Mouse (Mus musculus) ES-Bruce4 (cell line): ENCODE results near the gene Slc24a3. TPM values are rescaled to one million over a fixed set of nuclear protein-coding genes. Genes with fewer than 3 reads are reported as not detected.

ENCODE experiments used
- H3K27ac ChIP-seq: 2 replicates; pipeline ENCODE4 v1.5.1; 2012; ENCODE audit warnings: low read length, inconsistent platforms; ENCODE audit not compliant: insufficient read depth
- H3K27me3 ChIP-seq: 2 replicates; pipeline ENCODE4 v1.6.1; 2012; ENCODE audit warnings: mild to moderate bottlenecking, low read length, inconsistent platforms; ENCODE audit not compliant: control insufficient read depth, poor library complexity, insufficient read depth, severe bottlenecking
- H3K36me3 ChIP-seq: 2 replicates; pipeline ENCODE4 v1.6.1; 2012; ENCODE audit warnings: inconsistent platforms, mild to moderate bottlenecking, low read length, moderate library complexity; ENCODE audit not compliant: control insufficient read depth, poor library complexity, insufficient read depth, severe bottlenecking
- H3K4me1 ChIP-seq: one replicate; pipeline ENCODE4 v1.8.1; 2011; ENCODE audit warnings: low read length; ENCODE audit not compliant: control insufficient read depth, insufficient read depth
- H3K4me3 ChIP-seq: 2 replicates; pipeline ENCODE4 v1.5.1; 2011; ENCODE audit warnings: low read depth, mild to moderate bottlenecking, low read length
- H3K9ac ChIP-seq: 2 replicates; pipeline ENCODE4 v1.6.1; 2012; ENCODE audit warnings: low read depth, mild to moderate bottlenecking, inconsistent platforms; ENCODE audit not compliant: poor library complexity, severe bottlenecking
- H3K9me3 ChIP-seq: replicated peaks from 2 replicates; pipeline ENCODE4 v1.6.1; 2012; ENCODE audit warnings: mild to moderate bottlenecking, low read length, inconsistent platforms; ENCODE audit not compliant: control insufficient read depth, poor library complexity, insufficient read depth, severe bottlenecking
- CTCF ChIP-seq: IDR thresholded peaks from one replicate; pipeline ENCODE4 v1.8.1; 2011; ENCODE audit warnings: low read depth, low read length
- EP300 ChIP-seq: IDR thresholded peaks from 2 replicates; pipeline ENCODE4 v1.6.1; 2011; ENCODE audit warnings: low read depth, low read length; ENCODE audit not compliant: insufficient read depth
- POLR2A ChIP-seq: IDR thresholded peaks from one replicate; pipeline ENCODE4 v1.8.1; 2011; ENCODE audit warnings: low read length; ENCODE audit not compliant: insufficient read depth
- polyA plus RNA-seq: library from polyadenylated mRNA; stranded (reverse); fragments of >200 nt; gene quantifications from 2 replicates; pipeline ENCODE4 v1.2.4, GENCODE M21; 2011; ENCODE audit warnings: low read depth; ENCODE audit not compliant: missing spikeins, insufficient read depth, insufficient read length

The Slc24a3 gene
- polyA plus RNA-seq, 1 experiment, result 0.16 TPM

DNA sequence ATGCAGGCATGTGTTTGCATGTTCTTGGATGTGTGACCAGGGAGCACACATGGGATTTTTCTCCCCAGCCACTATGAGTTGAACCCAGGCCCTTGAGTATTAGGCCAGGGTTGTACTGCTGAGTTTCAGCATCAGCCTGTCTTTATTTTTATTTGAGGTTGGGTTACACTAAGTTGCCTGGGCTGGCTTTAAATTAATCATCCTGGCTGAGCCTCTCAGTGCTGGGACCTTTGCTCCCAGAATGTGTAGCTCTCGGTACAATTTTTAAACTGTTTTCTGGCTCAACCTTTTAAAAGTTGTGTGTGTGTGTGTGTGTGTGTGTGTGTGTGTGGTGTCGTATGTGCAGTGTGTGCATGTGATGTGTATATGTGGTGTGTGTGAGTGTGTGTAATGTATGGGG lies 512.6 kb downstream of the Slc24a3 start:
- H3K4me1 ChIP-seq, result no peaks in the 10 kb centered on the region
- H3K9me3 ChIP-seq, result no peaks in the 10 kb centered on the region
- H3K36me3 ChIP-seq, result no peaks in the 10 kb centered on the region
- H3K27me3 ChIP-seq, result no peaks in the 10 kb centered on the region
- TF ChIP-seq CTCF (no peak), EP300 (no peak), POLR2A (no peak)
- no peak overlapping the region for H3K27ac ChIP-seq
- H3K9ac ChIP-seq, result no peak overlapping the region
- H3K4me3 ChIP-seq, result no peak overlapping the region

DNA sequence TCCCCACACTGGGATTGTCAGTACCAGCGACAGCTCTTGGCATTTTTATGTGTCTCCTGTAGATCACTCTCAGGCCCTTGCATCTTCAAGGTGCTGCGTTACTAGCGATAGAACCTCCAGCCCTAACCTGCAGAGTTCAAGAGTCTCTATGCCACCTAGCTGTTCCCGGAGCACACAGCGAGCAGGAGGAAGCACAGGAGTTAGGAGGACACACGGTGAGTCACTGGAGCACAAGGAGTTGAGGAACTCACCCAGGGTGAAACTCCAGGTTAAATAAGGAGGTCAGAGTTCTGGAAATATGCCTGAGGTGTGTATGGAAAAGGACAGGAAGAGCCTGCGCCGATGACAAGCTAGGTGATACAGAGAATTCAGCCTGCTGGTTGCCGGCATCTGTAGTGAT lies 513.2 kb downstream of the Slc24a3 start:
- H3K36me3 ChIP-seq, result no peaks in the 10 kb centered on the region
- TF ChIP-seq EP300, result no peak
- no peak for TF ChIP-seq CTCF
- no peak for TF ChIP-seq POLR2A
- no peaks in the 10 kb centered on the region for H3K4me1 ChIP-seq
- H3K27ac ChIP-seq, result no peak overlapping the region
- no peak overlapping the region for H3K4me3 ChIP-seq
- H3K9me3 ChIP-seq, result no peaks in the 10 kb centered on the region
- H3K27me3 ChIP-seq, result no peaks in the 10 kb centered on the region
- no peak overlapping the region for H3K9ac ChIP-seq

DNA sequence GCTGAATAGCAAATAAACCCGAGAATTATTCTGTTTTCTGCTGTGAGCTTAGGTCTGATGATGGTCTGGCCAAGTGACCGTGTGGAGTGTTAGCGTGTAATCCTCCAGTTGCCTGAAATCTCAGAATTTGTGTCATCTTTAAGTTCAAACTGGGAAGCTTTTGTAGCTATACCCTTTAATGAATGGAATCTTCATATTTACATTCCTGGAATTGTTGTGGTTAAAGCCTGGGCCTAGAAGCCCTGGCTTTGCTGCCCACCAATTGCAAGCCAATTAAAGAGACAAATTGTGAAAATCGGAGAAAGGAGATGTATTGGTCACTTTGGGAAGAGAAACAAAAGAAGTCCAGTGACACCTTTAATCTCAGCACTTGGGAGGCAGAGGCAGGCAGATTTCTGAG lies 514.1 kb downstream of the Slc24a3 start:
- TF ChIP-seq EP300 (no peak), POLR2A (no peak), CTCF (no peak)
- Histone ChIP-seq H3K36me3 (no peaks in the 10 kb centered on the region), H3K27ac (no peak overlapping the region), H3K4me3 (no peak overlapping the region), H3K9me3 (no peaks in the 10 kb centered on the region), H3K27me3 (no peaks in the 10 kb centered on the region), H3K9ac (no peak overlapping the region), H3K4me1 (no peaks in the 10 kb centered on the region)

DNA sequence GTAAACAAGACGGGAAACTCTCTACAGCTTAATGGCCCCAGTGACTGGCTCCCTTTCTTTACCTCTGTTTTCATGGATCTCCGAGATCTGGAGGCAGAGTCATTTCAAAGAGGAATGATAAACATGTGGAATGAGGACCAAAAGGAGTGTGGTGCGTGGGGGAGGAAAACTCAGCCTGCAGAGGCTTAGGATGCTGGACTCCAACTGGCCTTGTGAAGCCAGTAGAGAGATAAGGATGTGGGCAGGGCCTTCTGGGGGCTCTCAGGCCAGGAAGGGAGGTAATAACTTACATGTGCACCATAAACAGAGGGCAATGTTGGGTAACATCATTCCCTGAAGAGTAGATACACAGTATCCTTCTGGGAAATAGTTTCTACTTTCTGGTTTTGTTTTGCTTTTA lies 515.4 kb downstream of the Slc24a3 start:
- TF ChIP-seq CTCF (no peak), POLR2A (no peak), EP300 (no peak)
- Histone ChIP-seq H3K27me3 (no peaks in the 10 kb centered on the region), H3K27ac (no peak overlapping the region), H3K4me1 (no peaks in the 10 kb centered on the region), H3K9ac (no peak overlapping the region), H3K9me3 (no peaks in the 10 kb centered on the region), H3K4me3 (no peak overlapping the region), H3K36me3 (no peaks in the 10 kb centered on the region)

DNA sequence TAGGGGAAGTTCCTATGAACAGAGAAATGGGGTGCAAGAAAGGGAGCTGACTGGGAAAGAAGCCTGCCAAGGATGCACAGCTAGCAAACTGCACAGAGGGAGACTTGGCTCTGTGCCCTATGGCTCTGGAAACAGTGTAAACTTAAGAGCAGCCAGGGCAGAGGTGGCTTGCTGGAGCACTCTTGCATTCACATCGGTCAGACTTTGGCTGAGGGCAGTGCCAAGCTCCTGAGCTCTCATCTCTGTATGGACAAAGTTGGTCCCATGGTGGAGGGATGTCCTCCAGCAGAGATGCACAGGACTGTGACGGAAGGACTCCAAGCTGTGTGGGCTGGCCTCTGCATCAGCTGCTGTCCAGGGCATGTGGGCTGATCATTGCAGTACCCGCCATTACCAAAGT lies 516.0 kb downstream of the Slc24a3 start:
- Histone ChIP-seq H3K9me3 (no peaks in the 10 kb centered on the region), H3K4me1 (no peaks in the 10 kb centered on the region), H3K9ac (no peak overlapping the region), H3K4me3 (no peak overlapping the region), H3K36me3 (no peaks in the 10 kb centered on the region), H3K27me3 (no peaks in the 10 kb centered on the region), H3K27ac (no peak overlapping the region)
- TF ChIP-seq POLR2A, result no peak
- no peak for TF ChIP-seq EP300
- no peak for TF ChIP-seq CTCF

DNA sequence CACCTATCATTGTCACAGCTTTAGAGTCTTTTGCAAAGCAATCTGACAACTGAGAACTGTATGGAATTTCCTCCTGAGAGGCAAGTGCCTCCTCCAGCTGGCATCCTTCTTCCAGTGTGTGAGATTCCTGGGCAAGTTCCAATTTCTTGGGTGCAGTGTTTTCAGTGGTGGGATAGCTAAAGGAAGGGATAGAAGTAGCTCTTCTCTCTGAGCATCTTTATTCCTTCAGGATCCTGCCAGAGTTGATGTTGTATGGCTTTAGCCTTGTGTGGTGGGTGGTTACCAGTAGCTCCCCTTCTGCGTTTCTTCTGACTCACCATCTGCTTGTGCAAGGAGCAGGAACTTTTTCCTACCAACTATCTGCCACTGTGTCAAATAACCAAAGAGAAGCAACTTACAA lies 516.6 kb downstream of the Slc24a3 start:
- no peaks in the 10 kb centered on the region for H3K4me1 ChIP-seq
- TF ChIP-seq CTCF (no peak), EP300 (no peak), POLR2A (no peak)

More for the DNA sequence above, 516.6 kb downstream of the Slc24a3 start:
- no peak overlapping the region for H3K4me3 ChIP-seq
- no peaks in the 10 kb centered on the region for H3K36me3 ChIP-seq
- no peak overlapping the region for H3K9ac ChIP-seq
- no peaks in the 10 kb centered on the region for H3K9me3 ChIP-seq
- H3K27me3 ChIP-seq, result no peaks in the 10 kb centered on the region
- no peak overlapping the region for H3K27ac ChIP-seq
